Mouse (Mus musculus): ENCODE data around the gene Wtap. TPM values are rescaled to one million over a fixed set of nuclear protein-coding genes. Genes with fewer than 3 reads are reported as not detected.
"Not testable (repeated sequence)": the region's sequence is repeated elsewhere in the genome, so short reads cannot be mapped to it uniquely, and the experiment has no call there.

Wtap gene
- 132 and 138 TPM in 2 replicates for polyA plus RNA-seq (2016; fragmentation: Nextera tagmentation; extraction: Ambion mirVana)

GRCm38 (mm10) chr17:12994069-12994468 is at the start of gene Wtap:
Gene Wtap (minus strand): TSS chr17:12994169.
- Histone ChIP-seq H3K27ac (replicated peaks) (peak within 1 kb of the TSS; percentile 100), H3K9me3 (replicated peaks) (no peaks in the 10 kb centered on the region), H3K4me3 (peak within 1 kb of the TSS; percentile 99), H3K4me1 (peaks cover 18% of the 10 kb centered on the region), H3K36me3 (peaks cover 5% of the 10 kb centered on the region), H3K27me3 (ENCODE audit: low read depth, poor library complexity, severe bottlenecking) (no peaks in the 10 kb centered on the region)
- WGBS = 81% methylated on average over 1 of the region's 1 CpGs
- no peak for DNase-seq (ENCODE audit: low spot score)

GRCm38 (mm10) chr17:13036627-13037192 is 42.7 kb upstream of the Wtap start:
- H3K9me3 ChIP-seq (replicated peaks); H3K4me3 ChIP-seq; DNase-seq (ENCODE audit: low spot score); H3K27me3 ChIP-seq (ENCODE audit: low read depth, poor library complexity, severe bottlenecking); H3K36me3 ChIP-seq; H3K4me1 ChIP-seq; H3K27ac ChIP-seq (replicated peaks): not testable (repeated sequence)
- 94% methylated on average over 5 of the region's 12 CpGs for WGBS

GRCm38 (mm10) chr17:13013316-13013715 is 19.3 kb upstream of the Wtap start:
- Histone ChIP-seq H3K4me1 (peaks cover 9% of the 10 kb centered on the region), H3K27me3 (ENCODE audit: low read depth, poor library complexity, severe bottlenecking) (no peaks in the 10 kb centered on the region), H3K27ac (replicated peaks) (no peak overlapping the region), H3K9me3 (replicated peaks) (no peaks in the 10 kb centered on the region), H3K36me3 (peaks cover 60% of the 10 kb centered on the region), H3K4me3 (no peak overlapping the region)
- 81% methylated on average over 3 of the region's 3 CpGs for WGBS
- DNase-seq (ENCODE audit: low spot score) = no peak

- no peak overlapping the region for H3K27ac ChIP-seq (replicated peaks)
- H3K9me3 ChIP-seq (replicated peaks) = no peaks in the 10 kb centered on the region
- H3K36me3 ChIP-seq = peaks cover 45% of the 10 kb centered on the region
- H3K4me1 ChIP-seq = peaks cover 17% of the 10 kb centered on the region
- DNase-seq (ENCODE audit: low spot score) = no peak
- no peaks in the 10 kb centered on the region for H3K27me3 ChIP-seq (ENCODE audit: low read depth, poor library complexity, severe bottlenecking)
- 51% methylated on average over 3 of the region's 3 CpGs for WGBS
- no peak overlapping the region for H3K4me3 ChIP-seq
Measured at GRCm38 (mm10) chr17:13009887-13010286, 15.9 kb upstream of the Wtap start.

GRCm38 (mm10) chr17:13008528-13008927 is 14.6 kb upstream of the Wtap start:
- H3K9me3 ChIP-seq (replicated peaks) = no peaks in the 10 kb centered on the region
- WGBS = 1% methylated on average over 10 of the region's 10 CpGs
- peaks cover 31% of the 10 kb centered on the region for H3K36me3 ChIP-seq
- H3K27ac ChIP-seq (replicated peaks) = peak overlapping the region; percentile 85
- no peaks in the 10 kb centered on the region for H3K27me3 ChIP-seq (ENCODE audit: low read depth, poor library complexity, severe bottlenecking)
- peaks cover 17% of the 10 kb centered on the region for H3K4me1 ChIP-seq
- peak; percentile 35 for DNase-seq (ENCODE audit: low spot score)
- H3K4me3 ChIP-seq = peak overlapping the region; percentile 79

- H3K9me3 ChIP-seq (replicated peaks) = no peaks in the 10 kb centered on the region
- DNase-seq (ENCODE audit: low spot score) = peak; percentile 98
- WGBS = under 1% methylated on average over 76 of the region's 76 CpGs
- peaks cover 24% of the 10 kb centered on the region for H3K36me3 ChIP-seq
- peaks cover 17% of the 10 kb centered on the region for H3K4me1 ChIP-seq
- H3K27me3 ChIP-seq (ENCODE audit: low read depth, poor library complexity, severe bottlenecking) = no peaks in the 10 kb centered on the region
- H3K4me3 ChIP-seq = peak overlapping the region; percentile 79
- peak overlapping the region; percentile 85 for H3K27ac ChIP-seq (replicated peaks)
Measured at GRCm38 (mm10) chr17:13007730-13008425, 13.9 kb upstream of the Wtap start.

GRCm38 (mm10) chr17:13006984-13007383 is 13.0 kb upstream of the Wtap start:
- peaks cover 15% of the 10 kb centered on the region for H3K36me3 ChIP-seq
- H3K27me3 ChIP-seq (ENCODE audit: low read depth, poor library complexity, severe bottlenecking) = no peaks in the 10 kb centered on the region
- peaks cover 17% of the 10 kb centered on the region for H3K4me1 ChIP-seq
- peak overlapping the region; percentile 79 for H3K4me3 ChIP-seq
- peak overlapping the region; percentile 85 for H3K27ac ChIP-seq (replicated peaks)
- DNase-seq (ENCODE audit: low spot score) = no peak
- no peaks in the 10 kb centered on the region for H3K9me3 ChIP-seq (replicated peaks)
- 53% methylated on average over 5 of the region's 5 CpGs for WGBS

GRCm38 (mm10) chr17:13006546-13006945 is 12.6 kb upstream of the Wtap start, which contains the start of gene Sod2:
Gene Sod2 (plus strand): TSS chr17:13006846.
- DNase-seq (ENCODE audit: low spot score); H3K9me3 ChIP-seq (replicated peaks); H3K27me3 ChIP-seq (ENCODE audit: low read depth, poor library complexity, severe bottlenecking): not testable (repeated sequence)
- Histone ChIP-seq H3K4me3 (peak within 1 kb of the TSS; percentile 79), H3K36me3 (peaks cover 12% of the 10 kb centered on the region), H3K27ac (replicated peaks) (peak within 1 kb of the TSS; percentile 85), H3K4me1 (peaks cover 17% of the 10 kb centered on the region)
- WGBS = 91% methylated on average over 2 of the region's 2 CpGs

- DNase-seq (ENCODE audit: low spot score); H3K36me3 ChIP-seq; H3K27me3 ChIP-seq (ENCODE audit: low read depth, poor library complexity, severe bottlenecking); H3K4me3 ChIP-seq; H3K27ac ChIP-seq (replicated peaks); H3K9me3 ChIP-seq (replicated peaks): not testable (repeated sequence)
- H3K4me1 ChIP-seq = peaks cover 17% of the 10 kb centered on the region
- WGBS = 89% methylated on average over 2 of the region's 2 CpGs
Measured at GRCm38 (mm10) chr17:13004436-13004835, 10.5 kb upstream of the Wtap start.

GRCm38 (mm10) chr17:13002243-13002642 is 8.3 kb upstream of the Wtap start:
- H3K9me3 ChIP-seq (replicated peaks); H3K36me3 ChIP-seq; DNase-seq (ENCODE audit: low spot score); H3K27ac ChIP-seq (replicated peaks); H3K27me3 ChIP-seq (ENCODE audit: low read depth, poor library complexity, severe bottlenecking); H3K4me1 ChIP-seq; H3K4me3 ChIP-seq: not testable (repeated sequence)
- 96% methylated on average over 5 of the region's 5 CpGs for WGBS

GRCm38 (mm10) chr17:12999069-12999468 is 5.1 kb upstream of the Wtap start:
- Histone ChIP-seq H3K27ac (replicated peaks) (no peak overlapping the region), H3K4me3 (no peak overlapping the region), H3K4me1 (no peaks in the 10 kb centered on the region), H3K36me3 (no peaks in the 10 kb centered on the region), H3K9me3 (replicated peaks) (no peaks in the 10 kb centered on the region), H3K27me3 (ENCODE audit: low read depth, poor library complexity, severe bottlenecking) (no peaks in the 10 kb centered on the region)
- DNase-seq (ENCODE audit: low spot score) = no peak
- 84% methylated on average over 6 of the region's 6 CpGs for WGBS

- no peaks in the 10 kb centered on the region for H3K27me3 ChIP-seq (ENCODE audit: low read depth, poor library complexity, severe bottlenecking)
- no peaks in the 10 kb centered on the region for H3K36me3 ChIP-seq
- H3K4me3 ChIP-seq = no peak overlapping the region
- H3K9me3 ChIP-seq (replicated peaks) = no peaks in the 10 kb centered on the region
- DNase-seq (ENCODE audit: low spot score) = no peak
- 90% methylated on average over 5 of the region's 5 CpGs for WGBS
- peaks cover 8% of the 10 kb centered on the region for H3K4me1 ChIP-seq
- no peak overlapping the region for H3K27ac ChIP-seq (replicated peaks)
Measured at GRCm38 (mm10) chr17:12997890-12998289, 3.9 kb upstream of the Wtap start.

GRCm38 (mm10) chr17:12996345-12996744 is 2.4 kb upstream of the Wtap start:
- Histone ChIP-seq H3K27ac (replicated peaks) (no peak overlapping the region), H3K4me3 (no peak overlapping the region), H3K36me3 (no peaks in the 10 kb centered on the region), H3K27me3 (ENCODE audit: low read depth, poor library complexity, severe bottlenecking) (no peaks in the 10 kb centered on the region), H3K9me3 (replicated peaks) (no peaks in the 10 kb centered on the region), H3K4me1 (peaks cover 8% of the 10 kb centered on the region)
- no peak for DNase-seq (ENCODE audit: low spot score)
- WGBS = 31% methylated on average over 3 of the region's 3 CpGs

Data from midbrain, embryonic 10.5 days (tissue).